16 mouse cellular contexts compared by ENCODE assay signal in the genomic region with DNA sequence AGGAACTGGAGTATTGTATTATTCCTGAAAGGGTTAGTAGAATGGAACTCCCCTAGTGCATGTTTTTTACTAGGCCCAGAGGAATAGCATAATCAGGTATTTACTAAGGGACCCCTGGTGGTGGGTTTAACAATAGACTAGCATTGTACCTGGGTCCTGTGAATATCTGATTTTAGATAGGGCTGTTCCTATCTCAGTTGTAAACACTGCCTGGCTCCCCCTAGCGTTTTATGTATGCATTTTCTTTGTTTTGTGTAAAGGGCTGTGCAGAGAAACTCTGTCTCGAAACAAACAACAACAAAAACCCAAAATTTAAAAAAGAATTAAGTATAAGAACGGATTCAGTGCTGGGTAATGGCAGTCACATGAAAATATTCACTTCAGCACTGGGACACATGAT. TPM values are rescaled to one million over a fixed set of nuclear protein-coding genes. Genes with fewer than 3 reads are reported as not detected.
DNase-seq lines count a peak whose midpoint lies in the region; ATAC-seq and TF ChIP-seq lines count a peak whose summit lies in the region.
"Had no signal": no experiment of that assay in that cellular context is flagged by ENCODE, and none has a peak within 500 bp of the region (broad histone marks: within the 10 kb centered on the region; RNA-seq: fewer than 3 reads in every experiment).

No protein-coding gene starts in this region.

- no peak overlapping the region for H3K4me2 ChIP-seq in heart, postnatal 0 days (ENCODE audit: low read depth, low read length)
- no peak overlapping the region for H3K4me2 ChIP-seq in heart, embryonic 12.5 days
- no peak overlapping the region for H3K4me2 ChIP-seq in lung, postnatal 0 days (replicated peaks; ENCODE audit: low read depth, low read length)
- H3K4me2 ChIP-seq: stomach, embryonic 15.5 days had no signal

- no peaks in the 10 kb centered on the region for H3K9me3 ChIP-seq in heart, postnatal 0 days (replicated peaks; ENCODE audit: control insufficient read depth, low read length)
- peaks cover 9% of the 10 kb centered on the region; the same call in 1 of the 2 replicates for H3K9me3 ChIP-seq in heart, embryonic 12.5 days (replicated peaks)
- no peaks in the 10 kb centered on the region for H3K9me3 ChIP-seq in lung, postnatal 0 days (ENCODE audit: low read length)
- H3K9me3 ChIP-seq: stomach, embryonic 15.5 days had no signal

- no peaks in the 10 kb centered on the region for H3K27me3 ChIP-seq in heart, postnatal 0 days (ENCODE audit: control insufficient read depth, insufficient read depth, low read length)
- H3K27me3 ChIP-seq in heart, embryonic 12.5 days (replicated peaks), result no peaks in the 10 kb centered on the region
- H3K27me3 ChIP-seq in lung, postnatal 0 days (replicated peaks; ENCODE audit: insufficient read depth, low read length), result no peaks in the 10 kb centered on the region
- H3K27me3 ChIP-seq: stomach, embryonic 15.5 days had no signal

- H3K36me3 ChIP-seq in heart, postnatal 0 days (replicated peaks; ENCODE audit: control insufficient read depth, insufficient read depth, low read length), result no peaks in the 10 kb centered on the region
- H3K36me3 ChIP-seq in heart, embryonic 12.5 days, result no peaks in the 10 kb centered on the region
- no peaks in the 10 kb centered on the region for H3K36me3 ChIP-seq in lung, postnatal 0 days (ENCODE audit: insufficient read depth, low read length)
- H3K36me3 ChIP-seq: stomach, embryonic 15.5 days had no signal

- no peak overlapping the region for H3K4me3 ChIP-seq in heart, postnatal 0 days (ENCODE audit: low read depth, low read length)
- H3K4me3 ChIP-seq in heart, embryonic 12.5 days, result no peak overlapping the region
- H3K4me3 ChIP-seq in lung, postnatal 0 days (ENCODE audit: low read depth, low read length), result no peak overlapping the region
- H3K4me3 ChIP-seq: myocyte; stomach, embryonic 15.5 days had no signal

- H3K27ac ChIP-seq in heart, postnatal 0 days (ENCODE audit: low read depth), result no peak overlapping the region
- no peak overlapping the region for H3K27ac ChIP-seq in heart, embryonic 12.5 days (ENCODE audit: poor library complexity, severe bottlenecking)
- no peak overlapping the region for H3K27ac ChIP-seq in lung, postnatal 0 days (ENCODE audit: low read length)
- H3K27ac ChIP-seq: stomach, embryonic 15.5 days had no signal

- H3K4me1 ChIP-seq in heart, postnatal 0 days (ENCODE audit: control insufficient read depth, insufficient read depth), result no peaks in the 10 kb centered on the region
- 0 out of 2 replicates have a peak, but pooled peaks cover 3% of the 10 kb centered on the region for H3K4me1 ChIP-seq in heart, embryonic 12.5 days (replicated peaks)
- H3K4me1 ChIP-seq in lung, postnatal 0 days (ENCODE audit: insufficient read depth, low read depth, low read length), result no peaks in the 10 kb centered on the region

- peak; percentile 5; the same call in 1 of the 2 replicates for TF ChIP-seq CTCF in heart, postnatal 0 days (IDR thresholded peaks at IDR 0.05; ENCODE audit: low read depth)
- TF ChIP-seq CTCF in lung, postnatal 0 days (IDR thresholded peaks at IDR 0.05), result peak; percentile 45

- no peak for ATAC-seq in heart, postnatal 0 days (ENCODE audit: insufficient read depth, low read depth)
- ATAC-seq in heart, embryonic 12.5 days (ENCODE audit: insufficient number of reproducible peaks, low FRiP score), result no peak
- no peak for ATAC-seq in lung, postnatal 0 days

- no peak overlapping the region for H3K9ac ChIP-seq in heart, postnatal 0 days (replicated peaks; ENCODE audit: low read depth, low read length)
- no peak overlapping the region for H3K9ac ChIP-seq in heart, embryonic 12.5 days
- H3K9ac ChIP-seq in lung, postnatal 0 days (replicated peaks; ENCODE audit: low read depth), result no peak overlapping the region
- H3K9ac ChIP-seq: stomach, embryonic 15.5 days had no signal

- WGBS in heart, postnatal 0 days, result 70% methylated on average over 3 of the region's 3 CpGs
- 69% methylated on average over 3 of the region's 3 CpGs for WGBS in heart, embryonic 12.5 days
- WGBS in lung, postnatal 0 days, result 67% methylated on average over 3 of the region's 3 CpGs

- no peak for DNase-seq in heart, postnatal 0 days (ENCODE audit: low spot score)
- no peak for DNase-seq in lung, postnatal 0 days (ENCODE audit: low spot score)
- DNase-seq in lung, adult 18-20 months, result no peak
- peak; percentile 37 to 63 for DNase-seq in CD8-positive naive resting alpha-beta T cell, adult 2 months (ENCODE audit: low read depth in 2 of 2, low spot score in 2 of 2)
- DNase-seq in brain, adult 2 months (ENCODE audit: low read depth, low spot score), result peak; percentile 13
- no peak for DNase-seq in ovary, postnatal 14 days (ENCODE audit: low spot score)
- DNase-seq: cerebellum, adult 2 months; kidney, adult 18-20 months; lung, postnatal 4 days; right cerebral cortex, adult 18-20 months had no signal

- no peak for TF ChIP-seq EP300 in heart, postnatal 0 days (IDR thresholded peaks at IDR 0.05; ENCODE audit: low read depth)
- TF ChIP-seq EP300 in lung, postnatal 0 days (IDR thresholded peaks at IDR 0.05), result no peak

RNA-seq across cellular contexts. Expression of gene Klrb1c, which starts 18.0 kb away (rescaled TPM):
- not detected in 2 replicates for total RNA-seq in heart, postnatal 0 days (2014; rRNA removed; ENCODE audit: low replicate concordance)
- not detected in 2 replicates for polyA plus RNA-seq in heart, postnatal 0 days (2015; fragmentation: Nextera tagmentation; extraction: Ambion mirVana)
- polyA plus RNA-seq in heart, embryonic 12.5 days (2016; fragmentation: Nextera tagmentation; extraction: Ambion mirVana), result not detected in 2 replicates
- 0.41 and 0.50 TPM in 2 replicates for polyA plus RNA-seq in lung, postnatal 0 days (2015; fragmentation: Nextera tagmentation; extraction: Ambion mirVana)
- total RNA-seq: left cerebral cortex, adult 18-20 months had no signal
- polyA plus RNA-seq: cerebellum, adult 2 months; myocyte had no signal

RNA-seq across cellular contexts. Expression of gene Gm44511, which starts 19.1 kb away (rescaled TPM):
- total RNA-seq in heart, postnatal 0 days (2014; rRNA removed; ENCODE audit: low replicate concordance), result not detected in 2 replicates
- not detected in 2 replicates for polyA plus RNA-seq in heart, postnatal 0 days (2015; fragmentation: Nextera tagmentation; extraction: Ambion mirVana)
- polyA plus RNA-seq in heart, embryonic 12.5 days (2016; fragmentation: Nextera tagmentation; extraction: Ambion mirVana), result not detected in 2 replicates
- polyA plus RNA-seq in lung, postnatal 0 days (2015; fragmentation: Nextera tagmentation; extraction: Ambion mirVana), result 0.26 TPM in 1 of 2 replicates, not detected in the other
- total RNA-seq: adrenal gland, postnatal 36 days; left cerebral cortex, adult 18-20 months had no signal
- polyA plus RNA-seq: cerebellum, adult 2 months; heart, embryonic 16.5 days; myocyte; stomach, embryonic 15.5 days had no signal

RNA-seq across cellular contexts. Expression of gene Klrb1b, which starts 19.1 kb away (rescaled TPM):
- not detected in 2 replicates for total RNA-seq in heart, postnatal 0 days (2014; rRNA removed; ENCODE audit: low replicate concordance)
- not detected in 2 replicates for polyA plus RNA-seq in heart, postnatal 0 days (2015; fragmentation: Nextera tagmentation; extraction: Ambion mirVana)
- polyA plus RNA-seq in heart, embryonic 12.5 days (2016; fragmentation: Nextera tagmentation; extraction: Ambion mirVana), result not detected in 2 replicates
- polyA plus RNA-seq in lung, postnatal 0 days (2015; fragmentation: Nextera tagmentation; extraction: Ambion mirVana), result 0.26 and 0.35 TPM in 2 replicates
- total RNA-seq: left cerebral cortex, adult 18-20 months had no signal
- polyA plus RNA-seq: cerebellum, adult 2 months; myocyte had no signal

Comparison
In these comparisons a context has a peak if more than half of its experiments do, and no peak if none do; other contexts are left out.
1. DNase-seq: peak in CD8-positive naive resting alpha-beta T cell, adult 2 months (2 of 2) and brain, adult 2 months (single experiment); none in heart, postnatal 0 days (single experiment), lung, postnatal 0 days (single experiment), lung, adult 18-20 months (0 of 2) and ovary, postnatal 14 days (single experiment).